Mouse (Mus musculus) liver (tissue): ENCODE data around the gene Kpna6.

Source experiments
- DNase-seq: peaks from one replicate; pipeline ENCODE4 v3.0.0-alpha.2; 2020; ENCODE audit warnings: mixed read lengths

Gene Kpna6

GRCm38 (mm10) chr4:129617121-129617641 is 55.4 kb downstream of the Kpna6 start:
- no peak for DNase-seq

DNA sequence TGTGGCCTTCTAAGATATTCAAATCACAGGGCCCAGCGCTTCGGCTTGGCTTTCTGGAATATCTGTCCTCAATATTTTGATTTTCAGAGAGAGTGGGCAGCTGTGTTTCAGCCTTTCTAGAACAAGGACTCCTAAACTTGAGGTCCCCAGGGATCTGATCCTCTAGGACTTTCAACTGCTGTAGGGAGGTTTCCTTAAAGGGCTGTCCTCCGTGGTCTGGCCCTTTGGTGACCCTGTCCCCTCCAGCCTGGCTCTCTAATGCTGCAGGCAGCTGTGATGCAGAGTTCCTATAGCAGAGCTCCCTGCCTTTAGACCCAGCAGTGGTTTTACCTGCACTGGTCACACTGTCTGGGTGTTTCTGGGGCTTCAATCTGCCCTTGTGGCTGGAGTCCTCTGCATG is 55.9 kb downstream of the Kpna6 start:
- no peak for DNase-seq

GRCm38 (mm10) chr4:129615801-129616290 is 56.7 kb downstream of the Kpna6 start:
- no peak for DNase-seq

DNA sequence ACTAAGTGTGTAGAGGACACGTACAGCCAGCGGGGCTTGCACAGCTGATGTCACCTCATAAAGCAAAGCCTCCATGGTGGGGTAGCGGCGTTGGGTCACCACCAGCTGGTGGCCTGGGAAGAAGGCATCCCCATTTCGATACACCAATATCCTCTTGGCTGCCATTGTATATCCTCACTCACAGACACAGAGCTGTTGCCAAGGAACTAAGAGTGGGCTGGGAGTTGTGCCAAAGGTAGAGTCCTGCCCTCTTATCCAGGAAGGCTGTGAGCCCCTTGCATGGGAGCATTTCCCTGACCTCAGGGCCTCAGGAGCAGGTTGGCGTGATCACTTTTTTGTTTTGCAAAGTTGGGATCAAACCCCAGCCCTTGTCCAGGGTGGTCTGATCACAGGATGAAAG is 58.5 kb downstream of the Kpna6 start, which contains the start of gene Dcdc2b:
Gene Dcdc2b, minus strand, starts transcription at position 165 of the 400 bp plus-strand sequence.
- no peak for DNase-seq

DNA sequence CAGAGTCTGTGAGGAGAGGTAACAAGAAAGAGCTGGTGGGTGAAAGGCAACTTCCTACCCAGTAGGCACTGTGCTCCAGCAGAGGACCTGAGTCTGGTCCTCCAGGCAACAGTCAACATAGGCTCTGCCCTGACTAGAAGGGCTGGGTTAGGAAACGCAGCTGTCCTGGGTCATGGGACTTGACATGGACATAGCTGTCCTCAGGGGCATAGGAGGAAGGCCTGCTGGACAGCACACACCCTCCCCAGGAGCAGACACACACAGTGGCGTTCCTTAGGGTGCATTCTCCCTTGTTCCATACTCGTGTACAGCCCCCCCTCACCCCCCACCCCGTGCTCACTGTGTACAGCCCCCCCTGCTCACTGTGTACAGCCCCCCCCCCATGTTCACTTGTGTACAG is 62.1 kb downstream of the Kpna6 start:
- DNase-seq, result no peak

GRCm38 (mm10) chr4:129610026-129610425 is 62.5 kb downstream of the Kpna6 start:
- no peak for DNase-seq

DNA sequence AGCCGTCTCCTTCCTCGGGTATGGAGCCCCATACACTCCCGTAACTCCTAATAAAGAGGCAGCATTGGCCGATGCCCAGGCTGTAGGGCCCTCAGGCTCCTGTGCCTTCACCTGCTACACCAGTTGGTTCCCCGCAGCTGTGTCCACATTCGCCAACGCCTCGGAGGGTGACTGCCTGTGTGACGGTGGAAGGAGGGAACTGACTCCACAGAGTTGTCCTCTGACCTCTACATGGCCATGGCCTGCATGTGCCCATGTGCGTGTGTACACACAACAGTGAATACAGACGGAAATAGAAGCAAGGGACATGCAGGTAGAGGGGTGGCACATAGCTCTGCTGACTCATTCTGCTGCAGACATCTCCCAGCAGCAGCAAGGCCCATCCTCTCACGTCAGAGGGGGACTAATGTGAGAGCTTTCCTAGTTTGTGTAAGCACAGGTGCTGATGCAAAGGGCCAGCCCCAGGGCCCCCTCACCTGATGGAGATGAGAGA is 63.4 kb downstream of the Kpna6 start:
- DNase-seq, result no peak

GRCm38 (mm10) chr4:129608426-129609025 is 64.0 kb downstream of the Kpna6 start:
- DNase-seq, result peak; percentile 90

DNA sequence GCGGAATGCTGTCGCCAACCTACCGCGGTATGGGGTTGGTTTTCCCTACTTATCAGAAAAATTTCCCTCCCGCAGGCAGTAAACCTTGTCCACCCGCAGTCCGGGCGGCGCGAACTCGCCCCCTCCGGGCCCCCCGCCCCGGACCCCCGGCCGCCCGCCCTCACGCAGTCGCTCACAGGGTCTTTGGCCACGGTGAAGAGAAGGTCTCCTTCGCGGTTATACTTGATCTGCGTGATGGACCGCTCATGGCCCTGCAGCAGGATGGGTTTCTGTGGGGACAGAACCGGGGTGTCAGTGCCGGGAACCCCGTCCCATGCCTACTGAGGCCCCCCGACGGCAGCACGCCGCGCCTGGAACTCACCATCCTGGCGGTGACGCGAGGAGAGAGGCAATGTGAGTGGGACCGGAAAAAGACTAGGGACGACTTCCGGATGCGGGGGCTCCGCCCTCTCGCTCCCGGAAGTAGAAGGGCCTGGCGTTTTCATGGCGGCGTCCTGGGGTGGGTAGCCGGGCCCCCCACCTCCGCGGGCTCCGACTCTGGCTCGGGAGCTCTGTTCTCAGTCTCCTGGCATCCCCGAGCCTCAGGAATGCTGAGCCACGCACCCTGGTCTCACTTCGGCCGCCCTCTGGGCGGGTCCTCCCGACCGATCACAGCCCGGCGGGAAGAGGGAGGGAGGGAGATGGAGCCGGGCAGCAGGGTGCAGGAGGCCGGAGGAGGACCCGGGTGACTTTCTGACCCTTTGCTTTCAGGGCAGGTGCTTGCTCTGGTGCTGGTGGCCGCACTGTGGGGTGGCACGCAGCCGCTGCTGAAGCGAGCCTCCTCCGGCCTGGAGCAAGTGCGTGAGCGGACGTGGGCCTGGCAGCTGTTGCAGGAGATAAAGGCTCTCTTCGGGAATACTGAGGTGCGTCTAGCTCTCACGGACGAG is 72.1 kb downstream of the Kpna6 start, which contains the start of the genes Eif3i and Tmem234:
Gene Eif3i, minus strand, starts transcription at position 416 of the 926 bp plus-strand sequence.
Gene Tmem234, plus strand, starts transcription at position 436 of the 926 bp plus-strand sequence.
- DNase-seq, result peak; percentile 87
